Mouse (Mus musculus): ENCODE measurements around the gene Taar7a.

DNA sequence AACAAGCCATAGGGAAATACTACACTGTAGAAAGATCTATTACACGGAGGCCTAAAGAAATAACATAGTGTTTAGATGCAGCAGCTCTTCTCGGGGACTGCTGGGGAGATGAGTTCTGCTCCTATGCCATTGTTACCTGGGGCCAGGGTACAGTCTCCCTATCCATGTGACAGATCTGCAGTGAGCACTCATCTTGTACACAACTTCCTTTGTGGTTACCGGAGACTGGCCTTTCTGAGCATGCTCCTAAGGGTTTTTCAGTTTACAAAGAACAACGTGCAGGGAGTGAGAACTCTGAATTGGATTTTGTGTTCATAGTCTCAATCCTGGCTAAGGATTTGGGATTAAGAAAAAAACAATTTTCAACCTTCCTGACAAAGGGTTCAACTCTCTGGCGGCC lies 6.9 kb downstream of the Taar7a start:
- no peak for TF ChIP-seq CTCF (IDR thresholded peaks at IDR 0.05; ENCODE audit: low read depth, low read length)
- TF ChIP-seq GATA1 (IDR thresholded peaks at IDR 0.05; ENCODE audit: borderline replicate concordance, low read length): no peak
- no peak for TF ChIP-seq TAL1 (conservative IDR thresholded peaks at IDR 0.05; ENCODE audit: low read depth, low read length)
- no peak for TF ChIP-seq POLR2AphosphoS5 (IDR thresholded peaks at IDR 0.05; ENCODE audit: insufficient replicate concordance, low read depth, low read length)
- no peak for TF ChIP-seq GATA2 (IDR thresholded peaks at IDR 0.05; ENCODE audit: borderline replicate concordance, low read depth, low read length)
